Mouse (Mus musculus) duodenum, adult 2 months (tissue): ENCODE measurements around the gene Cib4. TPM values are rescaled to one million over a fixed set of nuclear protein-coding genes. Genes with fewer than 3 reads are reported as not detected.

Experiments used
- polyA plus RNA-seq: library from polyadenylated mRNA; depleted of rRNA; stranded (reverse); fragments of >200 nt; gene quantifications from 2 replicates; pipeline ENCODE4 v1.2.3, GENCODE M21; 2012; ENCODE audit warnings: low replicate concordance; rRNA removed

Cib4 gene
- not detected in 2 replicates for polyA plus RNA-seq

GRCm38 (mm10) chr5:30545698-30546097 is at the start of gene Cib4:
TSS of gene Cib4 (minus strand) at chr5:30545836.

GRCm38 (mm10) chr5:30587681-30588300 is 42.2 kb upstream of the Cib4 start, which contains the start of gene Kcnk3:
TSS of gene Kcnk3 (plus strand) at chr5:30588170.

GRCm38 (mm10) chr5:30465861-30466260 is 79.8 kb downstream of the Cib4 start, which contains the start of gene 1700001C02Rik:
TSS of gene 1700001C02Rik (plus strand) at chr5:30466047.

GRCm38 (mm10) chr5:30461821-30462220 is 83.8 kb downstream of the Cib4 start, which contains the start of gene Otof:
TSS of gene Otof (minus strand) at chr5:30461932.

Other genes starting within 250 kb of the Cib4 start
- 0.09 and 0.17 TPM in 2 replicates for gene Otof, start 83.9 kb downstream of the Cib4 start, polyA plus RNA-seq
- not detected in 2 replicates for gene 1700001C02Rik, start 79.8 kb downstream of the Cib4 start, polyA plus RNA-seq
- gene Kcnk3, start 42.3 kb upstream of the Cib4 start, polyA plus RNA-seq, result 12.3 and 27.2 TPM in 2 replicates
- gene Slc35f6, start 102.1 kb upstream of the Cib4 start, polyA plus RNA-seq, result 65.4 and 74.6 TPM in 2 replicates
- 37.7 and 44.8 TPM in 2 replicates for gene Cenpa, start 120.9 kb upstream of the Cib4 start, polyA plus RNA-seq
- 1.1 TPM in 2 replicates for gene Dpysl5, start 165.7 kb upstream of the Cib4 start, polyA plus RNA-seq